Mouse (Mus musculus): Measurements from ENCODE around the gene Gbgt1. TPM values are rescaled to one million over a fixed set of nuclear protein-coding genes. Genes with fewer than 3 reads are reported as not detected.

Gbgt1 gene
- total RNA-seq (2014; rRNA removed) (0.65 and 1.7 TPM in 2 replicates), polyA plus RNA-seq (2012; rRNA removed) (0.66 and 0.86 TPM in 2 replicates)

DNA sequence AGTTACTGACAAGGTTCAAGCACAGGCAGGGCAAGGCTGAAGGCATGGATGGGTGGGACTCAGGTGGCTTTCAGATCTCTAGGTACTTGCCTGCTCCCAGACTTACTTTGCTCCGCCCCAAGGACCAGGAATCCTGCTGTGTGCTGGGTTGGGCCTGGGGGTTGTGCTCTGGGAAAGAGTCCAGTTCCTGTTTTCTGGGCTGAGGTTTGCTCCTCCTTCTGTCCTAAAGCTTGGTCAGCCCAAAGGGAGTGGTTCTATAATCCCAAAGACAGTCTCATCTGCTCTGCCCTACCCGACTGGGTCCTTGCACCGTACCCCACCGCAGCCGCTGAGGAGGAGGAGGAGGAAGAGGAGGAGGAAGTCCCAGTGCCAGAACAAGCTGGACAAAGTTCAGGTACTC is at the start of gene Gbgt1:
Gene Gbgt1 (plus strand): TSS at position 221 of the 400 bp plus-strand sequence.
- no peak for TF ChIP-seq POLR2A (IDR thresholded peaks at IDR 0.05; ENCODE audit: extremely low read depth, insufficient read depth, low read length)
- TF ChIP-seq CTCF (IDR thresholded peaks at IDR 0.05; ENCODE audit: low read depth, low read length): no peak
- H3K27ac ChIP-seq (replicated peaks; ENCODE audit: insufficient read depth, low read depth, low read length): no peak within 1 kb of the TSS
- WGBS: 84% methylated on average over 5 of the region's 5 CpGs
- H3K79me2 ChIP-seq (ENCODE audit: control insufficient read depth, insufficient read depth, low read length): no peaks in the 10 kb centered on the region
- H3K9ac ChIP-seq (ENCODE audit: low read depth, low read length): no peak within 1 kb of the TSS
- H3K36me3 ChIP-seq (ENCODE audit: control insufficient read depth, insufficient read depth, low read length): no peaks in the 10 kb centered on the region
- no peak for DNase-seq (ENCODE audit: extremely low read depth, low read depth, low spot score)
- H3K4me1 ChIP-seq (ENCODE audit: control insufficient read depth, insufficient read depth, low read length): no peaks in the 10 kb centered on the region
- peak within 1 kb of the TSS; percentile 46 for H3K4me3 ChIP-seq (ENCODE audit: insufficient read depth, low read depth, low read length)
- H3K27me3 ChIP-seq (ENCODE audit: control insufficient read depth, insufficient read depth, low read length): no peaks in the 10 kb centered on the region

GRCm38 (mm10) chr2:28447315-28447670 is 49.4 kb upstream of the Gbgt1 start:
- Histone ChIP-seq H3K9ac (ENCODE audit: low read depth, low read length) (peak overlapping the region; percentile 62), H3K27me3 (ENCODE audit: control insufficient read depth, insufficient read depth, low read length) (peaks cover 16% of the 10 kb centered on the region)
- 14% methylated on average over 11 of the region's 11 CpGs for WGBS

GRCm38 (mm10) chr2:28451663-28452062 is 45.0 kb upstream of the Gbgt1 start:
- Histone ChIP-seq H3K27me3 (ENCODE audit: control insufficient read depth, insufficient read depth, low read length) (peaks cover 9% of the 10 kb centered on the region), H3K36me3 (ENCODE audit: control insufficient read depth, insufficient read depth, low read length) (no peaks in the 10 kb centered on the region), H3K9ac (ENCODE audit: low read depth, low read length) (no peak overlapping the region), H3K4me1 (ENCODE audit: control insufficient read depth, insufficient read depth, low read length) (no peaks in the 10 kb centered on the region), H3K79me2 (ENCODE audit: control insufficient read depth, insufficient read depth, low read length) (no peaks in the 10 kb centered on the region), H3K4me3 (ENCODE audit: insufficient read depth, low read depth, low read length) (no peak overlapping the region), H3K27ac (replicated peaks; ENCODE audit: insufficient read depth, low read depth, low read length) (no peak overlapping the region)
- DNase-seq (ENCODE audit: extremely low read depth, low read depth, low spot score): no peak
- TF ChIP-seq POLR2A (IDR thresholded peaks at IDR 0.05; ENCODE audit: extremely low read depth, insufficient read depth, low read length): no peak
- TF ChIP-seq CTCF (IDR thresholded peaks at IDR 0.05; ENCODE audit: low read depth, low read length): no peak
- WGBS: 83% methylated on average over 11 of the region's 11 CpGs

More at GRCm38 (mm10) chr2:28447315-28447670, 49.4 kb upstream of the Gbgt1 start:
- no peaks in the 10 kb centered on the region for H3K36me3 ChIP-seq (ENCODE audit: control insufficient read depth, insufficient read depth, low read length)
- no peaks in the 10 kb centered on the region for H3K4me1 ChIP-seq (ENCODE audit: control insufficient read depth, insufficient read depth, low read length)
- no peak overlapping the region for H3K27ac ChIP-seq (replicated peaks; ENCODE audit: insufficient read depth, low read depth, low read length)
- H3K4me3 ChIP-seq (ENCODE audit: insufficient read depth, low read depth, low read length): peak overlapping the region; percentile 59; the same call in 1 of the 2 replicates
- DNase-seq (ENCODE audit: extremely low read depth, low read depth, low spot score): no peak
- no peak for TF ChIP-seq POLR2A (IDR thresholded peaks at IDR 0.05; ENCODE audit: extremely low read depth, insufficient read depth, low read length)
- no peak for TF ChIP-seq CTCF (IDR thresholded peaks at IDR 0.05; ENCODE audit: low read depth, low read length)
- no peaks in the 10 kb centered on the region for H3K79me2 ChIP-seq (ENCODE audit: control insufficient read depth, insufficient read depth, low read length)

- H3K4me1 ChIP-seq (ENCODE audit: control insufficient read depth, insufficient read depth, low read length): no peaks in the 10 kb centered on the region
- no peak for DNase-seq (ENCODE audit: extremely low read depth, low read depth, low spot score)
- 81% methylated on average over 6 of the region's 6 CpGs for WGBS
- no peaks in the 10 kb centered on the region for H3K36me3 ChIP-seq (ENCODE audit: control insufficient read depth, insufficient read depth, low read length)
- H3K79me2 ChIP-seq (ENCODE audit: control insufficient read depth, insufficient read depth, low read length): no peaks in the 10 kb centered on the region
- H3K4me3 ChIP-seq (ENCODE audit: insufficient read depth, low read depth, low read length): no peak overlapping the region
- H3K9ac ChIP-seq (ENCODE audit: low read depth, low read length): no peak overlapping the region
- H3K27ac ChIP-seq (replicated peaks; ENCODE audit: insufficient read depth, low read depth, low read length): no peak overlapping the region
- TF ChIP-seq POLR2A (IDR thresholded peaks at IDR 0.05; ENCODE audit: extremely low read depth, insufficient read depth, low read length) (no peak), CTCF (IDR thresholded peaks at IDR 0.05; ENCODE audit: low read depth, low read length) (no peak)
- H3K27me3 ChIP-seq (ENCODE audit: control insufficient read depth, insufficient read depth, low read length): no peaks in the 10 kb centered on the region
Measured at GRCm38 (mm10) chr2:28453539-28453938, 43.2 kb upstream of the Gbgt1 start.

GRCm38 (mm10) chr2:28456616-28457015 is 40.1 kb upstream of the Gbgt1 start:
- H3K4me3 ChIP-seq (ENCODE audit: insufficient read depth, low read depth, low read length): no peak overlapping the region
- no peaks in the 10 kb centered on the region for H3K4me1 ChIP-seq (ENCODE audit: control insufficient read depth, insufficient read depth, low read length)
- H3K27ac ChIP-seq (replicated peaks; ENCODE audit: insufficient read depth, low read depth, low read length): no peak overlapping the region
- H3K79me2 ChIP-seq (ENCODE audit: control insufficient read depth, insufficient read depth, low read length): no peaks in the 10 kb centered on the region
- no peak for DNase-seq (ENCODE audit: extremely low read depth, low read depth, low spot score)
- 81% methylated on average over 1 of the region's 1 CpGs for WGBS
- H3K27me3 ChIP-seq (ENCODE audit: control insufficient read depth, insufficient read depth, low read length): no peaks in the 10 kb centered on the region
- H3K36me3 ChIP-seq (ENCODE audit: control insufficient read depth, insufficient read depth, low read length): no peaks in the 10 kb centered on the region
- TF ChIP-seq CTCF (IDR thresholded peaks at IDR 0.05; ENCODE audit: low read depth, low read length) (no peak), POLR2A (IDR thresholded peaks at IDR 0.05; ENCODE audit: extremely low read depth, insufficient read depth, low read length) (no peak)
- H3K9ac ChIP-seq (ENCODE audit: low read depth, low read length): no peak overlapping the region

DNA sequence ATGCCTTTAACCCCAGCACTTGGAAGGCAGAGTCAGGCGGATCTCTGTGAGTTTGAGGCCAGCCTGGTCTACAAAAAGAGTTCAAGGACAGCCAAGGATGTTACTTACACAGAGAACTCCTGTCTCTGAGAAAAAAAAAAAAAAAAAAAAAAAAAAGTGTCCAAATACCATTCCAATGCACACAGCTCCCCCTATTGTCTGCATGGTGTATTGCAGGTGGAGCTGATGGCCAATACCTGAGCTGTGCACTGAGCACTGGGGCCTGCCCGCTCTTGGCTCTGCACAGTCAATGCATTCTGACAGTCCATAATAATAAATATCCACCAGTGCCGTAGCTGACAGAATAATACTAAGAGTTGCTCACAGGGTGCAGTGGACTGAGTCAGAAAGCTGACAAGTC is 32.8 kb upstream of the Gbgt1 start:
- TF ChIP-seq POLR2A (IDR thresholded peaks at IDR 0.05; ENCODE audit: extremely low read depth, insufficient read depth, low read length) (no peak), CTCF (IDR thresholded peaks at IDR 0.05; ENCODE audit: low read depth, low read length) (peak; percentile 76)
- peaks cover 6% of the 10 kb centered on the region; the same call in 1 of the 2 replicates for H3K4me1 ChIP-seq (ENCODE audit: control insufficient read depth, insufficient read depth, low read length)
- no peak overlapping the region for H3K4me3 ChIP-seq (ENCODE audit: insufficient read depth, low read depth, low read length)
- WGBS: 69% methylated on average over 3 of the region's 3 CpGs
- H3K27ac ChIP-seq (replicated peaks; ENCODE audit: insufficient read depth, low read depth, low read length): no peak overlapping the region
- H3K27me3 ChIP-seq (ENCODE audit: control insufficient read depth, insufficient read depth, low read length): no peaks in the 10 kb centered on the region
- peaks cover 3% of the 10 kb centered on the region; the same call in 1 of the 2 replicates for H3K79me2 ChIP-seq (ENCODE audit: control insufficient read depth, insufficient read depth, low read length)
- H3K36me3 ChIP-seq (ENCODE audit: control insufficient read depth, insufficient read depth, low read length): no peaks in the 10 kb centered on the region
- H3K9ac ChIP-seq (ENCODE audit: low read depth, low read length): no peak overlapping the region
- DNase-seq (ENCODE audit: extremely low read depth, low read depth, low spot score): peak; percentile 39

All from liver, adult 2 months (tissue).